Mouse (Mus musculus) ovary, postnatal 14 days (tissue): ENCODE measurements at regions not wholly inside any gene's neighbourhood (a gene's known extent, or its start where the extent isn't known, plus 50 kb on each side); places are given as distances from the start of the nearest gene placed in this dataset.

Source experiments
- DNase-seq: peaks from one replicate; pipeline ENCODE4 v3.0.0; 2022; ENCODE audit warnings: low spot score

GRCm38 (mm10) chr10:61034056-61034455 is 55.1 kb upstream of the Pcbd1 start:
- no peak for DNase-seq

- no peak for DNase-seq
Measured at GRCm38 (mm10) chr10:61028598-61028997, 60.5 kb upstream of the Pcbd1 start.

GRCm38 (mm10) chr10:61027215-61027614 is 61.9 kb upstream of the Pcbd1 start:
- no peak for DNase-seq

GRCm38 (mm10) chr10:61025061-61025460 is 64.1 kb upstream of the Pcbd1 start:
- DNase-seq = no peak

- no peak for DNase-seq
Measured at GRCm38 (mm10) chr10:61024166-61024565, 65.0 kb upstream of the Pcbd1 start.

GRCm38 (mm10) chr10:61023431-61023830 is 65.7 kb upstream of the Pcbd1 start:
- peak; percentile 16 for DNase-seq

GRCm38 (mm10) chr10:61019566-61019965 is 69.6 kb upstream of the Pcbd1 start:
- DNase-seq = no peak

- DNase-seq = no peak
Measured at GRCm38 (mm10) chr10:61012199-61012695, 76.9 kb upstream of the Pcbd1 start.

- DNase-seq = no peak
Measured at GRCm38 (mm10) chr10:61010697-61011096, 78.4 kb upstream of the Pcbd1 start.

GRCm38 (mm10) chr10:61007403-61007802 is 81.7 kb upstream of the Pcbd1 start:
- DNase-seq = no peak

- DNase-seq = no peak
Measured at GRCm38 (mm10) chr10:61001745-61002160, 87.4 kb upstream of the Pcbd1 start.

- no peak for DNase-seq
Measured at GRCm38 (mm10) chr10:60997393-60997792, 91.7 kb upstream of the Pcbd1 start.

GRCm38 (mm10) chr10:60995908-60996640 is 93.1 kb upstream of the Pcbd1 start:
- DNase-seq = no peak

- DNase-seq = peak; percentile 1
Measured at GRCm38 (mm10) chr10:60985109-60985576, 104.0 kb upstream of the Pcbd1 start.

- no peak for DNase-seq
Measured at GRCm38 (mm10) chr10:60981770-60982169, 107.4 kb upstream of the Pcbd1 start.

GRCm38 (mm10) chr10:60973615-60974014 is 115.5 kb upstream of the Pcbd1 start:
- no peak for DNase-seq

- DNase-seq = no peak
Measured at GRCm38 (mm10) chr10:60964843-60965242, 124.3 kb upstream of the Pcbd1 start.

- DNase-seq = no peak
Measured at GRCm38 (mm10) chr10:60957820-60958233, 126.4 kb upstream of the Unc5b start.

- no peak for DNase-seq
Measured at GRCm38 (mm10) chr10:60955467-60955866, 124.1 kb upstream of the Unc5b start.

- DNase-seq = no peak
Measured at GRCm38 (mm10) chr10:60952495-60952894, 121.1 kb upstream of the Unc5b start.

- no peak for DNase-seq
Measured at GRCm38 (mm10) chr10:60948983-60949677, 117.7 kb upstream of the Unc5b start.

GRCm38 (mm10) chr10:60943074-60943473 is 111.7 kb upstream of the Unc5b start:
- DNase-seq = no peak

GRCm38 (mm10) chr10:60938749-60939148 is 107.4 kb upstream of the Unc5b start:
- no peak for DNase-seq
